Mouse (Mus musculus) neural tube, embryonic 11.5 days (tissue): ENCODE results near the gene Smoc1. TPM values are rescaled to one million over a fixed set of nuclear protein-coding genes. Genes with fewer than 3 reads are reported as not detected.

Experiments
- ATAC-seq: fragments of 200-750 bp; cut with Nextera tagmentation; 2 replicates; pipeline ENCODE4 v1.8.0; 2017; ENCODE audit warnings: moderate number of reproducible peaks, mild to moderate bottlenecking, moderate TSS enrichment, moderate library complexity; ENCODE audit not compliant: insufficient read depth, low FRiP score, low TSS enrichment
- DNase-seq: peaks from one replicate; pipeline ENCODE4 v3.0.0-alpha.2; 2015; ENCODE audit warnings: low spot score
- H3K27ac ChIP-seq: fragments of 300-500 bp; sonication (generic); 2 replicates; pipeline ENCODE4 v1.5.1; 2014; ENCODE audit warnings: low read depth, mild to moderate bottlenecking, low read length
- H3K27me3 ChIP-seq: fragments of 300-500 bp; sonication (generic); 2 replicates; pipeline ENCODE4 v1.6.1; 2014; ENCODE audit warnings: mild to moderate bottlenecking, low read length, mixed read lengths; ENCODE audit not compliant: control insufficient read depth, insufficient read depth
- H3K36me3 ChIP-seq: fragments of 300-500 bp; sonication (generic); 2 replicates; pipeline ENCODE4 v1.6.1; 2014; ENCODE audit warnings: mild to moderate bottlenecking, low read length, moderate library complexity, mixed read lengths; ENCODE audit not compliant: control insufficient read depth, insufficient read depth
- H3K4me1 ChIP-seq: fragments of 300-500 bp; sonication (generic); 2 replicates; pipeline ENCODE4 v1.6.1; 2014; ENCODE audit warnings: low read length, mixed read lengths; ENCODE audit not compliant: control insufficient read depth, insufficient read depth
- H3K4me2 ChIP-seq: fragments of 300-500 bp; sonication (generic); 2 replicates; pipeline ENCODE4 v1.6.1; 2014; ENCODE audit warnings: low read depth, mild to moderate bottlenecking, moderate library complexity
- H3K4me3 ChIP-seq: fragments of 300-500 bp; sonication (generic); 2 replicates; pipeline ENCODE4 v1.5.1; 2014; ENCODE audit warnings: low read depth, low read length
- H3K9ac ChIP-seq: fragments of 300-500 bp; sonication (generic); 2 replicates; pipeline ENCODE4 v1.6.1; 2014; ENCODE audit warnings: mild to moderate bottlenecking, low read length
- H3K9me3 ChIP-seq: fragments of 300-500 bp; sonication (generic); 2 replicates; pipeline ENCODE4 v1.6.1; 2016; ENCODE audit warnings: low read length; ENCODE audit not compliant: control insufficient read depth
- WGBS: fragments of 180-500 bp; shearing (Covaris S2); extraction: QIAGEN DNeasy Blood & Tissue Kit; methylation state at CpG from one replicate; pipeline ENCODE4 v1.1.7; 2014; 5-methylcytosine and 5-hydroxymethylcytosine counted together
- polyA plus RNA-seq: library from polyadenylated mRNA; unstranded; fragments of >200 nt; fragmentation: Nextera tagmentation; extraction: Ambion mirVana; gene quantifications from 2 replicates; pipeline ENCODE4 v1.2.1, GENCODE M21; 2014

Smoc1 gene
- polyA plus RNA-seq, 1 experiment from 2014 or later = 13.1 TPM

DNA sequence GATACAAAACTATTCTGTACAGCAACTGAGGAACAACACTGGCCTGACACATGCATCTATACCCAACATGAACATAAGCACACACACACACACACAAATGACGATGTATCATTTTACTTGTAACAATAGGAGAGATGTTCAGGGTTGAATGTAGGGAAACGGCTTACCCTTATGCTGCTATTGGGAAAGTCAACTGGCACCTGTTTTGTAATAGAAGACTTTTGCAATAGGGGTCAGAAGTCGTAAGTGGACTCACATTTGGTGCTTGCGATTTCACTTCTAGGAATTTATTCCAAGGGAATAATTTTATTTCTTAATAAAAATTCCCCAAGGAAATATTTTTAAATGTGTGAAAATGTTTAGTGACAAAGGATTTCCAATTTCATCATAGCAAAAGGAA lies 85.7 kb downstream of the Smoc1 start:
- no peaks in the 10 kb centered on the region for H3K27me3 ChIP-seq
- whole genome bisulfite sequencing = 95% methylated on average over 4 of the region's 4 CpGs
- H3K27ac ChIP-seq = no peak overlapping the region
- H3K4me3 ChIP-seq = no peak overlapping the region
- ATAC-seq (no peak), DNase-seq (no peak)
- no peak overlapping the region for H3K9ac ChIP-seq
- H3K4me2 ChIP-seq = no peak overlapping the region
- H3K36me3 ChIP-seq = no peaks in the 10 kb centered on the region
- H3K4me1 ChIP-seq = peaks cover 2% of the 10 kb centered on the region
- H3K9me3 ChIP-seq = no peaks in the 10 kb centered on the region

GRCm38 (mm10) chr12:81120301-81120700 lies 93.7 kb downstream of the Smoc1 start:
- Histone ChIP-seq H3K4me2 (no peak overlapping the region), H3K4me3 (no peak overlapping the region), H3K9ac (no peak overlapping the region), H3K27ac (no peak overlapping the region), H3K36me3 (no peaks in the 10 kb centered on the region), H3K27me3 (no peaks in the 10 kb centered on the region), H3K4me1 (no peaks in the 10 kb centered on the region), H3K9me3 (no peaks in the 10 kb centered on the region)
- no peak for DNase-seq
- ATAC-seq = no peak

- Histone ChIP-seq H3K4me1 (no peaks in the 10 kb centered on the region), H3K27ac (no peak overlapping the region), H3K27me3 (no peaks in the 10 kb centered on the region), H3K4me3 (no peak overlapping the region), H3K4me2 (no peak overlapping the region), H3K9ac (no peak overlapping the region), H3K9me3 (no peaks in the 10 kb centered on the region), H3K36me3 (no peaks in the 10 kb centered on the region)
- ATAC-seq (no peak), DNase-seq (no peak)
Observed at GRCm38 (mm10) chr12:81123793-81124192, 97.2 kb downstream of the Smoc1 start.

GRCm38 (mm10) chr12:81126842-81127241 lies 100.2 kb downstream of the Smoc1 start:
- Histone ChIP-seq H3K27me3 (no peaks in the 10 kb centered on the region), H3K9me3 (no peaks in the 10 kb centered on the region), H3K36me3 (no peaks in the 10 kb centered on the region), H3K9ac (no peak overlapping the region), H3K27ac (no peak overlapping the region), H3K4me1 (no peaks in the 10 kb centered on the region), H3K4me3 (no peak overlapping the region), H3K4me2 (no peak overlapping the region)
- no peak for DNase-seq
- WGBS = 84% methylated on average over 3 of the region's 3 CpGs
- ATAC-seq = no peak

- no peaks in the 10 kb centered on the region for H3K9me3 ChIP-seq
- ATAC-seq (no peak), DNase-seq (no peak)
- H3K4me3 ChIP-seq = no peak overlapping the region
- no peaks in the 10 kb centered on the region for H3K27me3 ChIP-seq
- peaks cover 3% of the 10 kb centered on the region; the same call in 1 of the 2 replicates for H3K4me1 ChIP-seq
- WGBS = 93% methylated on average over 5 of the region's 5 CpGs
- H3K9ac ChIP-seq = no peak overlapping the region
- no peaks in the 10 kb centered on the region for H3K36me3 ChIP-seq
- H3K4me2 ChIP-seq = no peak overlapping the region
- H3K27ac ChIP-seq = no peak overlapping the region
Observed at GRCm38 (mm10) chr12:81128693-81129092, 102.1 kb downstream of the Smoc1 start.

GRCm38 (mm10) chr12:81130692-81131091 lies 104.1 kb downstream of the Smoc1 start:
- ATAC-seq (no peak), DNase-seq (no peak)
- Histone ChIP-seq H3K9me3 (no peaks in the 10 kb centered on the region), H3K36me3 (no peaks in the 10 kb centered on the region), H3K27me3 (no peaks in the 10 kb centered on the region), H3K4me2 (no peak overlapping the region), H3K9ac (no peak overlapping the region), H3K27ac (no peak overlapping the region), H3K4me3 (no peak overlapping the region), H3K4me1 (peaks cover 3% of the 10 kb centered on the region; the same call in 1 of the 2 replicates)
- 56% methylated on average over 3 of the region's 3 CpGs for WGBS

DNA sequence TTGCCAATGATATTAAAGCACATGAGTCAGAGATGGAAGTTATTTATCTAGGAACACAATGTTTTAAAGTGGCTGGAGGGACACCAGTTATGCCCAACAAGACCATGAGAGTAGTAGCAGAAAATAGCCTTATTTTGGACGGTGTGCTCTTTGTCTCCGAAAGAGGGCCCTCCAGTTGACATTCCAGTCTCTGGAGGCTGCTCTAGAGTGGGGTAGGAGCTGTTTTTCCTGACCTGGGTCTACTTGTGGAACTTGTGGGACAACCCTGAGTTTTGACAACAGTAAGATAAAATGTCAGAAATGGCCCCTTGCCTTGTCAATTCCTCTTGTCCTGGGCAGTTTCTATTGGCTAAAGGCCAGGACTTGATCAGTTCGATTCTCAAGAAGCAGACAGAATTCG lies 104.5 kb downstream of the Smoc1 start:
- H3K9me3 ChIP-seq = no peaks in the 10 kb centered on the region
- 82% methylated on average over 4 of the region's 4 CpGs for WGBS
- DNase-seq (no peak), ATAC-seq (no peak)
- peaks cover 3% of the 10 kb centered on the region; the same call in 1 of the 2 replicates for H3K4me1 ChIP-seq
- no peaks in the 10 kb centered on the region for H3K27me3 ChIP-seq
- no peak overlapping the region for H3K4me2 ChIP-seq
- no peak overlapping the region for H3K4me3 ChIP-seq
- H3K36me3 ChIP-seq = no peaks in the 10 kb centered on the region
- H3K9ac ChIP-seq = no peak overlapping the region
- no peak overlapping the region for H3K27ac ChIP-seq

DNA sequence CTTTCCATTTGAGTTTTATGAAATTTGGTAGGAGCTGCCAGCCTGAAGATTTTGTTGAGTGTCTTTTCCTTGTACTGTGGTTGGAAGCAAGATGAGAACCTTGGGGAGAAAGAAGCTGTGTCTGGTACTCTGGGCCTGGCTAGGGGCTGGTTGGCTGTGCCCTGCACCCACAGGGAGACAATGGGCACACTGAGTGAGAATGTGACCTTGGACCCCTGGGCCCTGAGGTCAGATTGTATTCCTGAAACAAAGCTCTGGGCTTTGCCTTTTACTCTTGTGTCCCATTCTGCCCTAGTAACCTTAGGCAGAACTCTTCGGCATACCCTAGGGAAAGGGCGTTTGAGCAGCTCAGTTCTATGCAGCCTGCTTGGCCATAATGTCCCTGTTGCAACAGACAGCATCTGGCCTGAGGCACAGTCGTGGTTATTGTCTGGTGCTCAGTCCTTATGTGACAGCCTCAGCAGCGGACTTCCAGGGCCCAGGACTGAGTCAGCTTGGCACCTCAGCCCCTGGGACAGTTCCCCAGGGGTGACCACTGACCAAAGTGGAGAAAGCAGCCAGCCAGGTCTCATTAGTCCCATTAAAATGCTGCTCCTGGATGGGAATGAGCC lies 106.6 kb downstream of the Smoc1 start:
- peaks cover 3% of the 10 kb centered on the region; the same call in 1 of the 2 replicates for H3K4me1 ChIP-seq
- ATAC-seq = no peak
- H3K27ac ChIP-seq = no peak overlapping the region
- no peak overlapping the region for H3K4me3 ChIP-seq
- H3K9me3 ChIP-seq = no peaks in the 10 kb centered on the region
- H3K9ac ChIP-seq = no peak overlapping the region
- DNase-seq = no peak
- no peak overlapping the region for H3K4me2 ChIP-seq
- 40% methylated on average over 4 of the region's 4 CpGs for WGBS
- H3K27me3 ChIP-seq = no peaks in the 10 kb centered on the region
- H3K36me3 ChIP-seq = no peaks in the 10 kb centered on the region

GRCm38 (mm10) chr12:81138217-81138616 lies 111.6 kb downstream of the Smoc1 start:
- H3K4me2 ChIP-seq = no peak overlapping the region
- no peak overlapping the region for H3K9ac ChIP-seq
- H3K27ac ChIP-seq = no peak overlapping the region
- no peaks in the 10 kb centered on the region for H3K9me3 ChIP-seq
- no peaks in the 10 kb centered on the region for H3K27me3 ChIP-seq
- H3K4me1 ChIP-seq = peaks cover 5% of the 10 kb centered on the region; the same call in 1 of the 2 replicates
- ATAC-seq (no peak), DNase-seq (no peak)
- H3K4me3 ChIP-seq = no peak overlapping the region
- WGBS = 84% methylated on average over 6 of the region's 6 CpGs
- no peaks in the 10 kb centered on the region for H3K36me3 ChIP-seq
